Mouse (Mus musculus) layer of hippocampus, postnatal 36 days (tissue): Measurements from ENCODE around the gene Hcn4. TPM values are rescaled to one million over a fixed set of nuclear protein-coding genes. Genes with fewer than 3 reads are reported as not detected.

Source experiments
- DNase-seq, 2 experiments: peaks; one replicate each; pipeline ENCODE4 v3.0.0; 2022
- total RNA-seq, 2 experiments: library from RNA; stranded (reverse); gene quantifications; 2 replicates each; pipeline ENCODE4 v1.2.3; 2021

Gene Hcn4
- total RNA-seq, 2 experiments from 2014 or later = 1.8 to 2.1 TPM

- DNase-seq = no peak
Observed at GRCm38 (mm10) chr9:58849576-58850315, 26.5 kb downstream of the Hcn4 start.

GRCm38 (mm10) chr9:58854931-58855330 lies 31.7 kb downstream of the Hcn4 start:
- DNase-seq = no peak

GRCm38 (mm10) chr9:58859080-58859635 lies 35.9 kb downstream of the Hcn4 start:
- no peak for DNase-seq

GRCm38 (mm10) chr9:58863826-58864225 lies 40.6 kb downstream of the Hcn4 start:
- DNase-seq = peak in 1 of 2 experiments; percentile 19

GRCm38 (mm10) chr9:58871141-58871540 lies 47.9 kb downstream of the Hcn4 start:
- DNase-seq = no peak

GRCm38 (mm10) chr9:58873541-58874324 lies 50.5 kb downstream of the Hcn4 start:
- DNase-seq = peak; percentile 50 to 66

GRCm38 (mm10) chr9:58874354-58874753 lies 51.1 kb downstream of the Hcn4 start:
- no peak for DNase-seq

- DNase-seq = no peak
Observed at GRCm38 (mm10) chr9:58875439-58875838, 52.2 kb downstream of the Hcn4 start.

GRCm38 (mm10) chr9:58876946-58877625 lies 53.9 kb downstream of the Hcn4 start:
- DNase-seq = no peak

GRCm38 (mm10) chr9:58879836-58880235 lies 56.6 kb downstream of the Hcn4 start:
- DNase-seq = no peak

GRCm38 (mm10) chr9:58882686-58883085 lies 59.5 kb downstream of the Hcn4 start:
- DNase-seq = no peak

GRCm38 (mm10) chr9:58889782-58890448 lies 66.7 kb downstream of the Hcn4 start:
- no peak for DNase-seq

GRCm38 (mm10) chr9:58890893-58891292 lies 67.7 kb downstream of the Hcn4 start:
- no peak for DNase-seq

- DNase-seq = no peak
Observed at GRCm38 (mm10) chr9:58891840-58892640, 68.8 kb downstream of the Hcn4 start.

- DNase-seq = no peak
Observed at GRCm38 (mm10) chr9:58899602-58900001, 76.4 kb downstream of the Hcn4 start.

GRCm38 (mm10) chr9:58902869-58903585 lies 79.8 kb downstream of the Hcn4 start:
- peak; percentile 15 to 42 for DNase-seq
